Mouse (Mus musculus) spleen, postnatal 10 days (tissue): ENCODE results near the gene Alox5ap.

Experiments
- DNase-seq, 2 experiments: peaks; one replicate each; pipeline ENCODE4 v3.0.0; 2021 to 2022; ENCODE audit warnings: low spot score in 2 of 2

Alox5ap gene

GRCm38 (mm10) chr5:149312884-149313652, 48.5 kb downstream of the Alox5ap start:
- DNase-seq = peak in 1 of 2 experiments; percentile 24

DNA sequence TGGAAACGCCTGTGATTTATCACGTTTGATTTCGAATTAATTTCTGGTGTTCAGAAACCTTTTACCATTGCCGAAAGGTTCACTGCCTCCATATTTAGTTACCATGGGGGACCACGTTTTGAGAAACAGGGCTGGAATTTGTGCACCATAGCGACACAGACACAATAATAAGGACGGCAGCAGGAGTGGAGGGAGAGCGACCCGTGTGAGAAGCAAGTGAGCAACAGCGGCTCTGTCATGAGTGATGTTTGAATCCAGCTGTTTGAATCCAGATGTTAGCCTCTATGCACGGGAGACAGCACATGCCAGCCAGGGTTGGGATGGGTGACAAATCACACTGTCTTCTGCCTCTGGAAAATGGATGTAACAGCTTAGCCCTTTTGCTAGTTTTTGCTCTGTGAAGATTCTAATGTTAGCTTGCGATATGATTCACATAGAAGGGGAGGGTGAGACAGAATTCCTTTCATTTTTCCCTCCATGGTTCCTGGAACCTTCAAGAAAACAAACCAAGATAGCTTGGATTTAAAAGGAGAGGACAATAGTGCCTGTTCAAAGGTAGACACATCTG, 50.0 kb downstream of the Alox5ap start:
- no peak for DNase-seq

- no peak for DNase-seq
Measured at GRCm38 (mm10) chr5:149316926-149317325, 52.4 kb downstream of the Alox5ap start.

DNA sequence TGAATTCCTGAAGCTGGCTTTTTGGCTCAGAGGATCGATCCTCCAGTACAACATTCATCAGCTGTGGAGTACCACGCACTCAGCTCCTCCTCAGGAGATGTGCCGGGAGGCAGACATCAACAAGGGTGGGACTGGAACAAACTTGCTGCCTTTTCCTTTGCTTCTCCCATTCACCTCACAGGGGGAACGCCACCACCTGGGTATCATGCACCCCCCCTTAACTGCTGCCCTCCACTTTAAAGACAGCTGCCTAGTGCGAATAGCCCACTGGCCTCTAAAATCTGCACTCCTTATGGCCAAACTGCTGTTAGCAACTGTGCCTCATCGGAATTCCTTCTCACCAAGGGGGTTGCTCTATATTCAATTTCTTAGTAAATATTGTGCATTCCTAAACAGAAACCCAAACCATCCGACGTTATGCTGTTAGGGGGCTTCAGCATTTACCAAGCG, 55.3 kb downstream of the Alox5ap start:
- no peak for DNase-seq

DNA sequence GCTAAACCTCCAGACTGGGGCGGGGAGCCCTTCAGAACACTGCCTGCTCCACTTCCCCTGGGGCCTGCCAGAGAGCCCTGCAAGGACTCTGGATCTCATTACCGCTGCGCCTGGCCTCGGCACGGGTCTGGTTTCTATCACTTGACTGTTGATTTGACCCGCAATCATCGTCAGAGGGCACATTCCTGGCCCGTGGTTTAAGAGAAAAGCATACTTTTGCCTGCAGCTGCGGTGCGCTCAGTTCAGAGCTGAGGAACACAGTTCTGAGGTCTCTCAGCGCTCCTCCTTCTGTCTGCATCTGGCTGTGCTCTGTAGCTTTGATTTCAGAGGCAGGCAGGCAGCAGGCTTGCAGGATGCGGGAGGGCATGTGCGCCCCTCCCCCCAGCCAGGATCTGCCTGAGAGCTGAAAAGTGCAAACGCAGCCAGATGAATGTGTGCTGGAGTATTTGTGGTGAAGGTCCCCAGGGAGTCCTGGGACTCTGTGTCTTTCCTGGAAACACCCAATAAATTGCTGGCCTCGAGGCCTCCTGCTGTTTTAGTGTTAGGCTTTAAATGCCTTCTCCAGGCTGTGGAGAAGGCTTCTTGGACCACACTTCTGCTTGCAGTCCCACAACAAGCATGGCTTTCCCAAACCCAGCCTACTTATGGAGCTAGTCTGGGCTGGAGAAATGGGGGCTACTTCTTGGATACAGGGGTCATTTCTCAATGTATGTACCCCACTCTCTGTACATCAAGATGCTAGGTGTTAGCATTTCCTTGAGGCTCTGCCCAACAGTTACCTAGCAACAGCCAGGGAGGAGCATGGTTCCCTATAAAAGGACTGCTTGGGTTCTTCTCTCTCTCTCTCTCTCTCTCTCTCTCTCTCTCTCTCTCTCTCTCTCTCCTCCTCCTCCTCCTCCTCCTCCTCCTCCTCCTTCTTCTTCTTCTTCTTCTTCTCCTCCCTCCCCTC, 56.2 kb downstream of the Alox5ap start:
- peak in 1 of 2 experiments; percentile 51 for DNase-seq

- DNase-seq = no peak
Measured at GRCm38 (mm10) chr5:149321909-149322841, 57.6 kb downstream of the Alox5ap start.

GRCm38 (mm10) chr5:149322938-149323553, 58.5 kb downstream of the Alox5ap start:
- no peak for DNase-seq

DNA sequence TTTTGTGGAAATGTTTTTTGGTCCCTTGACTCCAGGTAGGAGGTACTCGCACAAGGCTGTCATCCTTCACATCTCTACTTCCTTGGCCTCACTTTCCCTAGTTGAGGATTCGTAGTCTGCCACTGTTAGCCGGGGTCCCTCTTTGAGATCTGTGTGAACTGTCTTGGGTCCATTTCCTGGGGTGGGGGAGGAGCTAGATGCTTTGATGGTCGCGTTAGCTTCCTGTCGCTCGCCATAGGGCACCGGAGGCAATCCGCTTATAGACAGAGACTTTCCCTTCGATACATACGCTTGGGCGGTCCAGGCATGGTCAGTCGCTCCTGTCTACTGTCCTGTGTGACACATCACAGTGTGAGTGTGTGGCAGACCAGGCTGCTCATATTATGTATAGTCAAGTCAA, 60.2 kb downstream of the Alox5ap start:
- DNase-seq = no peak

DNA sequence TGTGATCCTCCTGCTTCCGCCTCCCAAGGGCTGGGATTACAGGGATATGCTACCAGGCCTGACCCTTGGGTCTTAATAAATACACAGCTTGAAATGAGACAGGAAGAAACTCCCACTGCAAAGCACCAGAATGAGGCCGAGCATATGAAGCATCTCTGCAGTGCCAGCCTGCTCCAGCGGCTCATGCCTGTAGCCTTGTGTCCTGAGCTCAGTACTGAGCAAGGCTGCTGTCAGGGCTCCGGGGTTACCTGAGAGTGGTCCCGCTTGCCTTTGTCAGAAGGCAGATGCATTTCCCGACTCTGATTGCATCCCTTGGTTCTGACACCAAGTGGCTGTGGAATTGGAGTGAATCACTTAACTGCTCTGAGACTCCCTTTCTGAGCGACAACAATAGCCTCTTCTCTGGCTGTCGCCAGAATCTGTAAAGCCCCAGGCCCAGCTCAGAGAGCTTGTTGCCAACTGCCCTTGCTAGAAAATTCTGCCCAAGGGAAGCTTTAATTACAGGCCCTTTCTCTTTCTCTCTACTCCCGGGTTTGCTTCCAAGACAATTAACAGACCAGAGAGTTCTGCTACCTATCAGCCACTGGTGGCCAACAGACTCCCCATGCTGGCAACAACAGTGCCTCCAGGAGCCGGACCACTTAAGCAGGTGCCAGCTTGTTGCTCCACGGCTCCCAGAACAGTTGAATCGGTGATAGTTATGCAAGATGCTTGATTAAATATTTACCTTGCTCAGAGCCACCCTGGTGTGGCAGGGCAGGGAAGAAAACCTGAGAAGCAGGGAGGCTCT, 64.7 kb downstream of the Alox5ap start:
- DNase-seq = no peak

DNA sequence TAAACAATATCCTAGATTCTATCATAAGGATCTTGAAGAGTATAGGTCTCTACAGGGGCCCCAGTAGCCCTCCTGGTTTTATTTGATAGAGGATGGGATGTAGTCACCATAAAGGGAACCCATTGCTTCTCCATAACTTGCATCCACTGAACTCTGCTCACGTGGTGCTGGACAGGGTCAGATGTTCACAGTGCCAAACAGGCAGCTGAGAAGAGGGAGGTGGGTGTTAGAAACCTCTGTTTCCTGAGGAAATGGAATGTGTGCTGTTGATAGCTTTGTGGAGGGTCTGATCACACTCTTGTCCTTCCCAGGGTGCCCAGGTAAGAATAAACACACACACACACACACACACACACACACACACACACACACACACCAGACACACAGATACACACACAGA, 66.0 kb downstream of the Alox5ap start:
- no peak for DNase-seq

- no peak for DNase-seq
Measured at GRCm38 (mm10) chr5:149331407-149332143, 67.0 kb downstream of the Alox5ap start.

GRCm38 (mm10) chr5:149332787-149333186, 68.2 kb downstream of the Alox5ap start:
- no peak for DNase-seq

GRCm38 (mm10) chr5:149333941-149334698, 69.6 kb downstream of the Alox5ap start:
- DNase-seq = no peak

GRCm38 (mm10) chr5:149335009-149335408, 70.4 kb downstream of the Alox5ap start:
- DNase-seq = no peak

GRCm38 (mm10) chr5:149335563-149336238, 71.1 kb downstream of the Alox5ap start:
- peak; percentile 65 to 82 for DNase-seq

DNA sequence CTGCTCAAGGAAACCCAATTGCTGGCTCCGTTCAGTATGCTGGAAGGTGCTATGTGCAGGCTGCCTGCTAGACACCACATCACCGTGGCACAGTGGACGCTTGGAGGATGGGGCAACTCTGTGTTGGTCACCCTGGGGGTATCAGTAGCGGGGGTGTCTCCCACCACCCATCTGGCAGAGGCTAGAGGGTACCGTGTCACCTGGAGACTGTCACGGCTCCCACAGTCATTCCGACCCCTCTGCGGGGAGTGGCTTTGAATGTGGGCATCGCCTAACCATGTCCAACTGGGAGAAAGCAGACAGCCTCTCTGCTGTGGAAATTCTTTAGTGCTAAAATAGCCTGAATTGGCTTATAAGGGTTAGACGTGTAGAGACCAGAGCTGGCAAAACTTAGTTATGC, 72.6 kb downstream of the Alox5ap start:
- DNase-seq = no peak
